In genomic region chr11:69784793-69785272, GRCm38 (mm10) we compare ENCODE assay signal across 8 mouse cellular contexts. TPM values are rescaled to one million over a fixed set of nuclear protein-coding genes. Genes with fewer than 3 reads are reported as not detected.
DNase-seq lines count a peak whose midpoint lies in the region; ATAC-seq lines count a peak whose summit lies in the region.

No protein-coding gene starts in this region.

- peak overlapping the region; percentile 9 to 20; a peak in 3 of 4 replicates for H3K4me3 ChIP-seq in heart, embryonic 14.5 days (ENCODE audit: control insufficient read depth in 1 of 2, insufficient read depth in 1 of 2, low read depth in 1 of 2, low read length in 2 of 2)
- peak overlapping the region; percentile 17 for H3K4me3 ChIP-seq in limb, embryonic 13.5 days
- H3K4me3 ChIP-seq in neural tube, embryonic 15.5 days (replicated peaks), result no peak overlapping the region

- no peaks in the 10 kb centered on the region for H3K9me3 ChIP-seq in heart, embryonic 14.5 days (ENCODE audit: control insufficient read depth, low read length)
- H3K9me3 ChIP-seq in limb, embryonic 13.5 days, result no peaks in the 10 kb centered on the region
- H3K9me3 ChIP-seq in neural tube, embryonic 15.5 days (replicated peaks), result no peaks in the 10 kb centered on the region

- peaks cover 5 to 7% of the 10 kb centered on the region in 2 experiments; a peak in 2 of 4 replicates for H3K4me1 ChIP-seq in heart, embryonic 14.5 days (ENCODE audit: control insufficient read depth in 2 of 2, insufficient read depth in 2 of 2, low read length in 2 of 2)
- 0 out of 2 replicates have a peak, but pooled peaks cover 4% of the 10 kb centered on the region for H3K4me1 ChIP-seq in limb, embryonic 13.5 days
- H3K4me1 ChIP-seq in neural tube, embryonic 15.5 days, result no peaks in the 10 kb centered on the region

- H3K27me3 ChIP-seq in heart, embryonic 14.5 days (ENCODE audit: control insufficient read depth, insufficient read depth, low read length), result no peaks in the 10 kb centered on the region
- H3K27me3 ChIP-seq in limb, embryonic 13.5 days, result peaks cover 8% of the 10 kb centered on the region; the same call in 1 of the 2 replicates
- H3K27me3 ChIP-seq in neural tube, embryonic 15.5 days (replicated peaks), result no peaks in the 10 kb centered on the region

- H3K4me2 ChIP-seq in heart, embryonic 14.5 days (ENCODE audit: low read length), result peak overlapping the region; percentile 54
- peak overlapping the region; percentile 42 for H3K4me2 ChIP-seq in limb, embryonic 13.5 days (replicated peaks)
- peak overlapping the region; percentile 3 for H3K4me2 ChIP-seq in neural tube, embryonic 15.5 days

- WGBS in heart, embryonic 14.5 days, result 17% methylated on average over 15 of the region's 15 CpGs
- WGBS in limb, embryonic 13.5 days, result 29% methylated on average over 15 of the region's 15 CpGs
- WGBS in neural tube, embryonic 15.5 days, result 47% methylated on average over 15 of the region's 15 CpGs

- no peak; the same call in 1 of the 2 replicates for ATAC-seq in heart, embryonic 14.5 days (ENCODE audit: insufficient number of reproducible peaks, insufficient read depth, low FRiP score, low read depth)
- ATAC-seq in limb, embryonic 13.5 days (ENCODE audit: low FRiP score, low read depth), result no peak
- ATAC-seq in neural tube, embryonic 15.5 days (ENCODE audit: low FRiP score), result no peak

- H3K36me3 ChIP-seq in heart, embryonic 14.5 days (ENCODE audit: control insufficient read depth, insufficient read depth, low read length), result no peaks in the 10 kb centered on the region
- no peaks in the 10 kb centered on the region for H3K36me3 ChIP-seq in limb, embryonic 13.5 days
- H3K36me3 ChIP-seq in neural tube, embryonic 15.5 days, result no peaks in the 10 kb centered on the region

- peak; percentile 33 to 52 for DNase-seq in urinary bladder, postnatal 36 days (ENCODE audit: low spot score in 2 of 2)
- DNase-seq in urinary bladder, adult 2 months (ENCODE audit: low spot score), result no peak
- no peak for DNase-seq in gastrocnemius, postnatal 4 days (ENCODE audit: low spot score in 2 of 2)
- DNase-seq in right cerebral cortex, adult 2 months (ENCODE audit: low spot score in 2 of 2), result no peak
- DNase-seq in right cerebral cortex, postnatal 25 days, result no peak

- H3K27ac ChIP-seq in heart, embryonic 14.5 days (replicated peaks in 1 of 2; ENCODE audit: control insufficient read depth in 1 of 2, insufficient read depth in 1 of 2, low read depth in 2 of 2, low read length in 2 of 2), result no peak overlapping the region
- H3K27ac ChIP-seq in limb, embryonic 13.5 days, result no peak overlapping the region
- H3K27ac ChIP-seq in neural tube, embryonic 15.5 days (replicated peaks), result no peak overlapping the region

- H3K9ac ChIP-seq in heart, embryonic 14.5 days (ENCODE audit: low read length), result no peak overlapping the region
- no peak overlapping the region for H3K9ac ChIP-seq in limb, embryonic 13.5 days
- H3K9ac ChIP-seq in neural tube, embryonic 15.5 days (replicated peaks), result no peak overlapping the region

RNA-seq across cellular contexts. Expression of gene Chrnb1, which starts 10.9 kb away (rescaled TPM):
- 15.6 and 25.0 TPM in 2 replicates for polyA plus RNA-seq in urinary bladder, adult 2 months (2012; rRNA removed)
- polyA plus RNA-seq in heart, embryonic 14.5 days (2014; fragmentation: Nextera tagmentation; extraction: Ambion mirVana), result 5.5 and 5.8 TPM in 2 replicates
- 23.6 and 27.7 TPM in 2 replicates for polyA plus RNA-seq in limb, embryonic 13.5 days (2015; fragmentation: Nextera tagmentation; extraction: Ambion mirVana)
- polyA plus RNA-seq in neural tube, embryonic 15.5 days (2015; fragmentation: Nextera tagmentation; extraction: Ambion mirVana), result 2.1 and 3.0 TPM in 2 replicates
- total RNA-seq in gastrocnemius, postnatal 4 days (2021), result 100 to 1,000 TPM in 1 of 2 experiments, 10 to 100 TPM in 1; 95.1 to 110 TPM

RNA-seq across cellular contexts. Expression of gene Fgf11, which starts 16.8 kb away (rescaled TPM):
- polyA plus RNA-seq in urinary bladder, adult 2 months (2012; rRNA removed), result 6.3 and 7.2 TPM in 2 replicates
- 2.0 and 2.1 TPM in 2 replicates for polyA plus RNA-seq in heart, embryonic 14.5 days (2014; fragmentation: Nextera tagmentation; extraction: Ambion mirVana)
- 2.8 and 2.9 TPM in 2 replicates for polyA plus RNA-seq in limb, embryonic 13.5 days (2015; fragmentation: Nextera tagmentation; extraction: Ambion mirVana)
- polyA plus RNA-seq in neural tube, embryonic 15.5 days (2015; fragmentation: Nextera tagmentation; extraction: Ambion mirVana), result 8.5 and 8.7 TPM in 2 replicates
- total RNA-seq in gastrocnemius, postnatal 4 days (2021), result 10 to 100 TPM; 10.1 to 13.8 TPM

RNA-seq across cellular contexts. Expression of gene Zbtb4, which starts 19.1 kb away (rescaled TPM):
- 35.6 and 46.1 TPM in 2 replicates for polyA plus RNA-seq in urinary bladder, adult 2 months (2012; rRNA removed)
- 3.7 TPM in 2 replicates for polyA plus RNA-seq in heart, embryonic 14.5 days (2014; fragmentation: Nextera tagmentation; extraction: Ambion mirVana)
- polyA plus RNA-seq in limb, embryonic 13.5 days (2015; fragmentation: Nextera tagmentation; extraction: Ambion mirVana), result 3.2 and 3.4 TPM in 2 replicates
- 4.7 and 5.3 TPM in 2 replicates for polyA plus RNA-seq in neural tube, embryonic 15.5 days (2015; fragmentation: Nextera tagmentation; extraction: Ambion mirVana)
- total RNA-seq in gastrocnemius, postnatal 4 days (2021), result 10 to 100 TPM; 26.7 to 30.5 TPM

RNA-seq across cellular contexts. Expression of gene Tmem102, which starts 20.6 kb away (rescaled TPM):
- 11.5 and 13.2 TPM in 2 replicates for polyA plus RNA-seq in urinary bladder, adult 2 months (2012; rRNA removed)
- polyA plus RNA-seq in heart, embryonic 14.5 days (2014; fragmentation: Nextera tagmentation; extraction: Ambion mirVana), result 1.7 and 1.8 TPM in 2 replicates
- polyA plus RNA-seq in limb, embryonic 13.5 days (2015; fragmentation: Nextera tagmentation; extraction: Ambion mirVana), result 2.5 and 2.6 TPM in 2 replicates
- 1.1 and 4.2 TPM in 2 replicates for polyA plus RNA-seq in neural tube, embryonic 15.5 days (2015; fragmentation: Nextera tagmentation; extraction: Ambion mirVana)
- not detected for total RNA-seq in gastrocnemius, postnatal 4 days (2021)

RNA-seq across cellular contexts. Expression of gene Slc35g3, which starts 23.1 kb away (rescaled TPM):
- polyA plus RNA-seq in urinary bladder, adult 2 months (2012; rRNA removed), result 0.07 TPM in 1 of 2 replicates, not detected in the other
- polyA plus RNA-seq in heart, embryonic 14.5 days (2014; fragmentation: Nextera tagmentation; extraction: Ambion mirVana), result 0.13 TPM in 1 of 2 replicates, not detected in the other
- not detected in 2 replicates for polyA plus RNA-seq in limb, embryonic 13.5 days (2015; fragmentation: Nextera tagmentation; extraction: Ambion mirVana)
- 0.19 TPM in 1 of 2 replicates, not detected in the other for polyA plus RNA-seq in neural tube, embryonic 15.5 days (2015; fragmentation: Nextera tagmentation; extraction: Ambion mirVana)
- under 1 TPM in 1 of 2 experiments, not detected in 1; 0.25 TPM for total RNA-seq in gastrocnemius, postnatal 4 days (2021)

Comparison
In these comparisons a context has a peak if more than half of its experiments do, and no peak if none do; other contexts are left out.
1. DNase-seq: peak in urinary bladder, postnatal 36 days (2 of 2); none in urinary bladder, adult 2 months (single experiment), gastrocnemius, postnatal 4 days (0 of 2), right cerebral cortex, adult 2 months (0 of 2) and right cerebral cortex, postnatal 25 days (single experiment).
2. H3K4me2 ChIP-seq: peak in every context shown above with its lines; median percentile 54 in heart, embryonic 14.5 days; 42 in limb, embryonic 13.5 days; 3 in neural tube, embryonic 15.5 days.